Mouse (Mus musculus) hindbrain, embryonic 14.5 days (tissue): Measurements from ENCODE around the gene Brd3. TPM values are rescaled to one million over a fixed set of nuclear protein-coding genes. Genes with fewer than 3 reads are reported as not detected.

ENCODE experiments used
- ATAC-seq: fragments of 200-750 bp; cut with Nextera tagmentation; 2 replicates; pipeline ENCODE4 v1.8.0; 2017; ENCODE audit warnings: moderate number of reproducible peaks, mild to moderate bottlenecking, moderate TSS enrichment, moderate library complexity; ENCODE audit not compliant: low FRiP score
- DNase-seq: peaks from one replicate; pipeline ENCODE4 v3.0.0-alpha.2; 2015; ENCODE audit warnings: low spot score
- H3K27ac ChIP-seq: fragments of 300-500 bp; sonication (generic); 2 replicates; pipeline ENCODE4 v1.5.1; 2014; ENCODE audit warnings: mild to moderate bottlenecking, moderate library complexity
- H3K27me3 ChIP-seq: fragments of 300-500 bp; sonication (generic); 2 replicates; pipeline ENCODE4 v1.6.1; 2014; ENCODE audit warnings: mild to moderate bottlenecking, low read length, mixed read lengths; ENCODE audit not compliant: control insufficient read depth, insufficient read depth
- H3K36me3 ChIP-seq: fragments of 300-500 bp; sonication (generic); replicated peaks from 2 replicates; pipeline ENCODE4 v1.6.1; 2014; ENCODE audit not compliant: control insufficient read depth, insufficient read depth
- H3K4me1 ChIP-seq: fragments of 300-500 bp; sonication (generic); replicated peaks from 2 replicates; pipeline ENCODE4 v1.6.1; 2014; ENCODE audit warnings: antibody characterized with exemption, low read length, mixed read lengths; ENCODE audit not compliant: control insufficient read depth, insufficient read depth
- H3K4me2 ChIP-seq: fragments of 300-500 bp; sonication (generic); replicated peaks from 2 replicates; pipeline ENCODE4 v1.6.1; 2014; ENCODE audit warnings: mild to moderate bottlenecking, moderate library complexity
- H3K4me3 ChIP-seq: fragments of 300-500 bp; sonication (generic); replicated peaks from 2 replicates; pipeline ENCODE4 v1.5.1; 2014; ENCODE audit warnings: mild to moderate bottlenecking, low read length
- H3K9ac ChIP-seq: fragments of 300-500 bp; sonication (generic); 2 replicates; pipeline ENCODE4 v1.6.1; 2014
- H3K9me3 ChIP-seq: fragments of 300-500 bp; sonication (generic); 2 replicates; pipeline ENCODE4 v1.6.1; 2016; ENCODE audit warnings: low read length; ENCODE audit not compliant: control insufficient read depth
- WGBS: fragments of 180-500 bp; shearing (Covaris S2); extraction: QIAGEN DNeasy Blood & Tissue Kit; methylation state at CpG from one replicate; pipeline ENCODE4 v1.1.7; 2014; 5-methylcytosine and 5-hydroxymethylcytosine counted together
- polyA plus RNA-seq: library from polyadenylated mRNA; unstranded; fragments of >200 nt; fragmentation: Nextera tagmentation; extraction: Ambion mirVana; gene quantifications from 2 replicates; pipeline ENCODE4 v1.2.1, GENCODE M21; 2014

The Brd3 gene
- polyA plus RNA-seq, 1 experiment from 2014 or later: 134 TPM

- no peak for ATAC-seq
- Histone ChIP-seq H3K4me1 (peaks cover 73% of the 10 kb centered on the region), H3K27me3 (no peaks in the 10 kb centered on the region), H3K4me3 (no peak overlapping the region), H3K4me2 (no peak overlapping the region), H3K36me3 (no peaks in the 10 kb centered on the region), H3K9me3 (no peaks in the 10 kb centered on the region), H3K9ac (no peak overlapping the region), H3K27ac (no peak overlapping the region)
- 42% methylated on average over 3 of the region's 3 CpGs for WGBS
- no peak for DNase-seq
These were observed 91.0 kb downstream of the Brd3 start for GRCm38 (mm10) chr2:27416425-27416824.

- WGBS: 63% methylated on average over 11 of the region's 11 CpGs
- Histone ChIP-seq H3K27ac (peak overlapping the region; percentile 73), H3K4me3 (no peak overlapping the region), H3K9ac (no peak overlapping the region), H3K27me3 (no peaks in the 10 kb centered on the region), H3K9me3 (no peaks in the 10 kb centered on the region), H3K4me1 (peaks cover 72% of the 10 kb centered on the region), H3K4me2 (no peak overlapping the region), H3K36me3 (no peaks in the 10 kb centered on the region)
- ATAC-seq (no peak), DNase-seq (no peak)
These were observed 92.2 kb downstream of the Brd3 start for GRCm38 (mm10) chr2:27415060-27415783.

GRCm38 (mm10) chr2:27413936-27414657, 93.4 kb downstream of the Brd3 start:
- WGBS: 10% methylated on average over 16 of the region's 16 CpGs
- H3K4me1 ChIP-seq: peaks cover 69% of the 10 kb centered on the region
- peak overlapping the region; percentile 36; the same call in 1 of the 2 replicates for H3K9ac ChIP-seq
- H3K4me3 ChIP-seq: no peak overlapping the region
- ATAC-seq (peak; percentile 64), DNase-seq (no peak)
- no peaks in the 10 kb centered on the region for H3K36me3 ChIP-seq
- H3K27ac ChIP-seq: peak overlapping the region; percentile 73
- H3K9me3 ChIP-seq: no peaks in the 10 kb centered on the region
- H3K4me2 ChIP-seq: peak overlapping the region; percentile 24; the same call in 1 of the 2 replicates
- H3K27me3 ChIP-seq: no peaks in the 10 kb centered on the region

DNA sequence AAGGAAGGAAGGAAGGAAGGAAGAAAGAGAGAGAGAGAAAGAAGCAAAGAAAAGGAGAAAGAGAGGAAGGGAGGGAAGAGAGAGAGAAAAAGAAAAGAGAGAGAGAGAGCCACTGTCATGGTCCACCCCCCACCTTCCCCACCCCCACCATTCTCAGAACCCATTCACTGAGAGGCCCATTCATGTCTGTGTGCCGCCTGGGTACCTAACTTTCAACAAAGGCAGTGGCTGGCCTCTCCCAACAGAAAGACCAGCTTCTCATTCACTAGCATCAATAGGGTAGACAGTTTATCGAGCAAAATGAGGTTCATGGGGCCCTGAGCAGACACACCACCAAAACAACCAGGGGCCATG, 93.9 kb downstream of the Brd3 start:
- Histone ChIP-seq H3K36me3 (no peaks in the 10 kb centered on the region), H3K9me3 (no peaks in the 10 kb centered on the region), H3K9ac (0 out of 2 replicates have a peak overlapping the region, but pooled peaks have one; percentile 36), H3K4me3 (no peak overlapping the region), H3K4me2 (0 out of 2 replicates have a peak overlapping the region, but pooled peaks have one; percentile 24), H3K27me3 (no peaks in the 10 kb centered on the region), H3K4me1 (peaks cover 68% of the 10 kb centered on the region), H3K27ac (peak overlapping the region; percentile 73)
- no peak; the same call in 1 of the 2 replicates for ATAC-seq
- no peak for DNase-seq
- 18% methylated on average over 2 of the region's 2 CpGs for WGBS

GRCm38 (mm10) chr2:27412245-27412800, 95.1 kb downstream of the Brd3 start:
- no peaks in the 10 kb centered on the region for H3K9me3 ChIP-seq
- no peaks in the 10 kb centered on the region for H3K27me3 ChIP-seq
- H3K9ac ChIP-seq: peak overlapping the region; percentile 36; the same call in 1 of the 2 replicates
- DNase-seq: no peak
- H3K27ac ChIP-seq: peak overlapping the region; percentile 75
- peaks cover 68% of the 10 kb centered on the region for H3K4me1 ChIP-seq
- H3K36me3 ChIP-seq: no peaks in the 10 kb centered on the region
- ATAC-seq: no peak
- no peak overlapping the region for H3K4me3 ChIP-seq
- peak overlapping the region; percentile 11; the same call in 1 of the 2 replicates for H3K4me2 ChIP-seq
- WGBS: 9% methylated on average over 7 of the region's 7 CpGs

- Histone ChIP-seq H3K4me2 (no peak overlapping the region), H3K4me1 (peaks cover 67% of the 10 kb centered on the region), H3K9ac (no peak overlapping the region), H3K27ac (peak overlapping the region; percentile 75), H3K9me3 (no peaks in the 10 kb centered on the region), H3K4me3 (no peak overlapping the region), H3K36me3 (no peaks in the 10 kb centered on the region), H3K27me3 (no peaks in the 10 kb centered on the region)
- ATAC-seq: no peak
- DNase-seq: no peak
- 15% methylated on average over 8 of the region's 8 CpGs for WGBS
These were observed 95.7 kb downstream of the Brd3 start for GRCm38 (mm10) chr2:27411688-27412174.

- Histone ChIP-seq H3K27me3 (no peaks in the 10 kb centered on the region), H3K4me1 (peaks cover 60% of the 10 kb centered on the region)
- WGBS: 90% methylated on average over 6 of the region's 6 CpGs
These were observed 96.8 kb downstream of the Brd3 start for GRCm38 (mm10) chr2:27410518-27411140.

DNA sequence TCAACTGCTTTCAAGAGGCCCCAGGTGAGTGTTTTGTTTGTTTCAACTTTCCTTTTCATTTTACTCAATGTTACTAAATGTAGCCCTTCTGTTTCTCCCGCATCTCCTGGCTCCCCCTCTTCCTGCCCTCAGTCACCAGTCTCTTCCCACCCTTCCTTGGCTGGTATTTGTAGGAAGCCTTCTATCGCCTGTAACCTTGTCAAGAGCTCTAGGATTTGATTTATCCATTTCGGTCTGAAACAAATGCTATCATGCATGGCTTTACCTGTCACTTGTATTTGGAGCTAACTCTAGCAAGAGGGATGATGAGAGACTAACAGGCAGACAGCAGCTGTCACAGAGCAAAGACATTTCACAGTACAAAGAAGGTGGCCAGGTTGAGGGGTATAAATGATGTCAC, 99.3 kb downstream of the Brd3 start:
- 75% methylated on average over 3 of the region's 3 CpGs for WGBS
- no peak overlapping the region for H3K4me3 ChIP-seq
- H3K36me3 ChIP-seq: no peaks in the 10 kb centered on the region
- no peak overlapping the region for H3K27ac ChIP-seq
- peaks cover 52% of the 10 kb centered on the region for H3K4me1 ChIP-seq
- no peak for ATAC-seq
- H3K9me3 ChIP-seq: no peaks in the 10 kb centered on the region
- no peak overlapping the region for H3K4me2 ChIP-seq
- no peaks in the 10 kb centered on the region for H3K27me3 ChIP-seq
- DNase-seq: no peak
- no peak overlapping the region for H3K9ac ChIP-seq

More at GRCm38 (mm10) chr2:27410518-27411140, 96.8 kb downstream of the Brd3 start:
- no peak for ATAC-seq
- H3K4me3 ChIP-seq: no peak overlapping the region
- H3K9ac ChIP-seq: no peak overlapping the region
- H3K9me3 ChIP-seq: no peaks in the 10 kb centered on the region
- no peak overlapping the region for H3K27ac ChIP-seq
- no peak overlapping the region for H3K4me2 ChIP-seq
- DNase-seq: no peak
- no peaks in the 10 kb centered on the region for H3K36me3 ChIP-seq

- H3K4me1 ChIP-seq: peaks cover 39% of the 10 kb centered on the region
- H3K27ac ChIP-seq: no peak overlapping the region
- H3K4me2 ChIP-seq: no peak overlapping the region
- no peaks in the 10 kb centered on the region for H3K36me3 ChIP-seq
- H3K27me3 ChIP-seq: no peaks in the 10 kb centered on the region
- no peak overlapping the region for H3K4me3 ChIP-seq
- ATAC-seq (no peak), DNase-seq (no peak)
- H3K9me3 ChIP-seq: no peaks in the 10 kb centered on the region
- WGBS: 82% methylated on average over 5 of the region's 5 CpGs
- no peak overlapping the region for H3K9ac ChIP-seq
These were observed 100.5 kb downstream of the Brd3 start for GRCm38 (mm10) chr2:27406928-27407327.
